Mouse (Mus musculus) ES-CJ7 (cell line): ENCODE data around the gene Csnk1g2.

Experiments used
- DNase-seq: peaks from one replicate; pipeline ENCODE4 v3.0.0; 2011; ENCODE audit warnings: low read depth, low spot score

Csnk1g2 gene

GRCm38 (mm10) chr10:80622661-80623456, at the start of gene Csnk1g2:
Gene Csnk1g2 (plus strand): TSS chr10:80622838.
- DNase-seq, result peak; percentile 43

GRCm38 (mm10) chr10:80573944-80574343, 48.7 kb upstream of the Csnk1g2 start:
- DNase-seq, result no peak

- no peak for DNase-seq
Observed at GRCm38 (mm10) chr10:80574896-80575295, 47.7 kb upstream of the Csnk1g2 start.

GRCm38 (mm10) chr10:80575925-80576324, 46.7 kb upstream of the Csnk1g2 start:
- no peak for DNase-seq

DNA sequence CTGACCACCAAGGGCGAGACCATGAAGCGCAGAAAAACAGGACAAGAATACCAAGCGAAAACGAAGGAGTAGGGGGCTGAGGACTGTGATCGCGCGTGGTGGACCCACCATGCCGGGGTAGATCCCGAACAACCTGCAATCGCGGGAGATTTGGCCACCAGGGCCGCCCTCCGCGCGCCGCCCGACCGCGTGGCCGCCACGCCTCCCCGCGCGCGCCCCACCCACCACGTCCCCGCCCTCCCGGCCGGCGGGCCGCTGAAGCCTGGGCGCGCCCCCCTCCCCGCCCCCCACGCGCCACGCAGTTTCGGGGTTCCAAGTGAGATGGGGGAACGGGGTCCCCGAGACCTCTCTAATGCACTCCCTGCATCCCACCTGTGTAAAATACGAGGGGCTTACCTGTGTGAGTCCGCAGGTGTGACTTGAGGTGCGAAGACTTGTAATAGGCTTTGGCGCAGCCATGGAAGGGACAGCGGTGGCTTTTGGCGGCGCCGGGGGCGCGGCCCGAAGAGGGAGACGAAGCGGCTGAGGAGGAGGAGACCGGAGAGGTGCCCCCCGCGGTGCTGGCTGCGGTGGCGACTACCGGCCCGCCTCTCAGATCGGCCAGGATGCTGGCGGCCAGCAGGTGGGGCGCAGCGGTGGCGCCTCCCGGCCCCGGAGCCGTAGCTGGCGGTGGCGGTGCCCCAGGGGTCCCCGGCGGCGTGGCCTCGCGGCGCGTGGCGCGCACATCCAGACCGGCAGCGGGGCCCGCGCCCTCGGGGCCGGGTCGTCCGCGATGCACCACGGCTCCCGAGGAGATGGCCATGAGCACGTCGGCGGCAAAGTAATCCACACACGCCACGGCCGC, 46.1 kb upstream of the Csnk1g2 start:
- peak; percentile 53 for DNase-seq

GRCm38 (mm10) chr10:80577195-80578130, 45.2 kb upstream of the Csnk1g2 start, which contains the start of gene Klf16:
Gene Klf16 (minus strand): TSS chr10:80577321.
- DNase-seq, result peak; percentile 98

GRCm38 (mm10) chr10:80578131-80578750, 44.4 kb upstream of the Csnk1g2 start:
- peak; percentile 90 for DNase-seq

GRCm38 (mm10) chr10:80578911-80579310, 43.7 kb upstream of the Csnk1g2 start:
- DNase-seq, result peak; percentile 97

DNA sequence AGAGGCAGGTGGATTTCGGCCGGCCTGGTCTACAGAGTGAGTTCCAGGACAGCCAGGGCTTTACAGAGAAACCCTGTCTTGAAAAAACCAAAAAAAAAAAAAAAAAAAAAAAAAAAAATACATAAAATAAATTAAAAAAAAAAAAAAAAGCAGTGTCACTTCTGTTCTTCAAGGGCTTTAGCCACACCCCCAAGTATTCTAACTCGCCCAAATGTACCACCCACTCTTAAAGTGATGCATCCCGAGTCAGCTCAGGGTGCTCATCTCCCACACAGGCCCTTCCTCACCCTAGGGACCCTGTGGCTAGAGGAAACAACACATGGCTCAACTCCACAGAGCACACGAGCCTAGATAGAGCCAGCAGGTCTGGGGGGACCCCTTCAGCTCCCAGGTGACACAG, 39.6 kb upstream of the Csnk1g2 start:
- DNase-seq, result no peak

- DNase-seq, result peak; percentile 72
Observed at GRCm38 (mm10) chr10:80584045-80584488, 38.6 kb upstream of the Csnk1g2 start.

GRCm38 (mm10) chr10:80584642-80585552, 37.7 kb upstream of the Csnk1g2 start:
- no peak for DNase-seq

DNA sequence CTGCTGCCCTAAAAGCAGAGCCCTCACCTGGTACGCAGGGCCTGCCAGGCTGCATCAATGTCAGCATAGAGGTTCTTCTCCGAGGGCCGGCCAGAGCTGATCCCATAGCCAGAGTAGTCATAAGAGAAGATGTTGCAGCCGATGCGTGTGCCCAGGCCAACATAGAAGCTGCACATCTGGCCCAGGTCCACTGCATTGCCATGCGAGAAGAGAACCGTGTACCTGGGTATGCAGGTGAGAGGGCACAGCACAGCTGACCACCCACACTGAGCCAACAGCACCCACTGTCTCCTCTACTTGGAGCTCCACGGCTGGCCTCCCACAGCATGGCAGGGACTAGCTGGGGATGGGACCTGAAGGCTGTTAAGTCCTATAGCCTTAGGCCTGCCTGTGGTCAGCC, 37.1 kb upstream of the Csnk1g2 start:
- DNase-seq, result no peak

DNA sequence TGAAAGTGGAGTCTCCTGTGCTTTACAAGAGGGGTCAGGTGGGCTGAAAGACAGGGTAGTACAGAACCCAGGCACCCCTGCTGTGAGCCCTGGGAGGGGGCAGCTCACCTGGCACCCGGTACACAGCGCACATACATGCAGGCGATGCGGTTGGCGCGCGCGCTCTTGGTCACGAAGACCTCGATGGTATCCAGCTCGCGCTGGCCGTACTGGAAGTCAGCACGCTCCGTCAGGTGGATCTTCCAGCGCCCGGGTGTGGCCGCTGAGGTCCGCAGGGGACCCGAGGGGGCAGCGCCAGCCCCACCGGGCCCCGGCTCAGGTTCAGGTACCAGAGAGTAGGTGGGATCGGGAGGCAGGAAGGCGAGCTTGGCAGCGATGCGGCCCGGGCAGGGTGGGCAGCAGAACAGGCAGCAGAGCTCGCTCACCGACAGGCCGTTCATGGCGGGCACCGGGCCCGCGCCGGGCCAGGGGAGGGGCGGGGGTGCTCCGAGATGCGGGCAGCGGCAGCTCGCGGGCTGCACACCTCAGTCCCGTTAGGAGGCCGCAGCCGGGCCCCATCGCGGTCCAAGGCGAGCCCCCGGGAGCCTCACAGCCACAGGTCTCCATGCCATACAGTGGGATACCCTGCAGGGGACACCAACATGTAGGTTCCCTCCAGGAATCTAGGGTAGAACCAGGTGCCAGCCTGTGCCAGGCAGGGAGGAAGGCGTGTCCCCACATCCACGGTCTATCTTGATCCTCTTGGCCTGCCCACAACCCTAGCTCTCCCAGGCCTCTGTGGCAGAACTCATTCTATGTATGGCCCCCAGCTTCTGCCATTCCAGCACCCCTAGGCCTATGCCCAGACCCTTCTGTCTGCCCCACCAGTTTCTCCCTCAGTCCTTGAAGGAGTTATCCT, 36.0 kb upstream of the Csnk1g2 start:
- DNase-seq, result no peak

DNA sequence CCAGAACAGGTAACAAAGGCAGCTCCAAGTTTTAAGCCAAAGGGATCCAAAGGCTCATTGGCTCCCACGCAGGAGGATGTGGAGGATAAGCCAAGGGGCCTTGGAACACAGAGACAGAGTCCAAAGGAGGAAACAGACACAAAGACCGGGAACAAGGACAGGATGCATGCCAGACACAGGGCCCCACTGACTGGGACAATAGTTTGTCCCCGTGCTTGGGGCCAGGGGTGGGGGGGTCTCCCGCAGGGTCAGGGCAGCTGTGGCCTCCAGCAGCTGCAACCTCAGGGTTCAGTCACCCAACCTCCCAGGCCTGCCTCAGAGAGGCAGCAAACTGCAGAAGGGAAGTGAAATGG, 35.4 kb upstream of the Csnk1g2 start:
- DNase-seq, result no peak

DNA sequence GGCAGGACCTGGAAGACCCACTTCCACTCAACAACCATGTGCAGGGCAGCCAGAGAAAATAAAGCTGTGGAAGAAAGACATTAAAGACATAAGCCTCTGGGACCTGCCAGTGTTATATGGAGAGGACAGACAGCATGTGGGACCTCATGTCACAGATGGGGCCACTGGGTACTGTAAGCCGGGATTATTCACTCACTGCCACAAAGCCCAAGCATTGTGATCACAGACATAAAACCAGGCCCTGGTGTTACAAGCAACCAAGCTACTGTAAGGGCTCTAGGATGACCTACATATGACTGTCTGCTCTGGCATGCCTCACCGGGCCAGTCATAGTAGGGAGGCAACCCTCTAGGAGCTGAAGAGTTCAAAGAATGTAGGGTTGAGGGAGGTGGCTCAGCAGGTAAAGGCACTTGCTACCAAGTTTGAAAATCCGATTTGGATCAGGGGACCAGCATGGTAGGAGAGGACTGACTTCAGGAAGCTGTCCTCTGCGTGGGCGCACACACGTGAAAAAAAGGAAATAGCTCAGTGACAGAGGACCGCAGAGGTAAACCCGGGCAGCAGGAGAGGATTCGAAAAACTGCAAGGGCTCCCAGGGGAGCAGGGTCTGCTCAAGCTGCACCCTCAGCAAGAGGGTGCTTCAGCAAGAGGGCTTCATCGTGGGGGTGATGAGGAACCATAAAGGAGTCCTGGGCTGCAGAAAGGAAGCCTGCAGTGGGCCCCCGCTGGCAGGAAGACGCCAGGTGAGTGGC, 33.3 kb upstream of the Csnk1g2 start:
- DNase-seq, result no peak

DNA sequence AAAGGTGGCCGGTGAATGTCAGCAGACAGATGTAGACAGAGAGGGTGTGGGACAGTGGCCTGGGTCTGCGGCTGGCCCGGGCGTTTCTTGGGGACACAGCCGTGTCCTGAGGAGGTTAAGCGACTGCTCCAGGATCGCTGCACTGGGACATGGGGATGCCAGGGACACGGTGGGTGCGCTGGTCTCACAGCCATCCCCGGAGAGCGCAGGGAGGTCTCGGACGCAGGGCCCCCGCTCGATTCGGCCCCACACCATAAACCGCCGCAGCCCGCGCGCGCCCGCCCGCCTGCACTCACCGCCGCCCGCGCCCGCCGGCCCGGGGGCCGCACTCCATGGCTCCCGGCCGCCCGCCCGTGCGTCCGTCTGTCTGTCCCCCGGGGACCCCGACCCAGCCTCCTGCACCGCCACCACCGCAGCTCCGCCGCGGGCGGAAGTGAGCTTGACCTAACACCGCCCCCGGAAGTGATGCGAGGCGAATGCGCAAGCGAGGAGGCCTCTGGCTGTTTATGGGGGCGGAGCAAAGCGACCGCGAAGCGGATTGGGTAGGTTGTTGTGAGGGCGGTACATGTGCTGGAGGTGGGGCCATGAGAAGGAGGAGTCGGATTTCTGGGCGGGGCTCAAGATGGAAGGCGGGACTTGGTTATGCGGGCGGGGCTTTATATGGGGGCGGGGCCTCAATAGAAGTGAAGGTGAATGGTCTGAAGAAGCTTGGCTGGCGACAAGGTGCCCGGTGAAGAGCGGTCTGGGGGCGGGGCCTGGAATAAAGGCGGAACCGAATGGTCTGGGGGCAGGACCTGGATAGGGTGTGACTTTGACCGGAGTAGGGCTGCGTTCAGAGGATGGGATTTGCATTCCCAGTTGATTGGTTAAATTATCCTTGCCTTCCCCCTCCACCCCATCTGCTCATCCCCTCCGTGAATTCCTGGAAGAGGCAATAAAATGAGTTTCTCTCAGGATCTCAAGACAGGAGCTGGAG, 32.5 kb upstream of the Csnk1g2 start, which contains the start of gene Abhd17a:
TSS of gene Abhd17a (minus strand) at position 463 of the 976 bp plus-strand sequence.
- DNase-seq, result peak; percentile 99

- no peak for DNase-seq
Observed at GRCm38 (mm10) chr10:80596318-80596717, 26.3 kb upstream of the Csnk1g2 start.
